Mouse (Mus musculus): ENCODE results near the gene Gp1bb. TPM values are rescaled to one million over a fixed set of nuclear protein-coding genes. Genes with fewer than 3 reads are reported as not detected.

The Gp1bb gene
- polyA plus RNA-seq, 1 experiment from 2014 or later: 5.7 TPM

DNA sequence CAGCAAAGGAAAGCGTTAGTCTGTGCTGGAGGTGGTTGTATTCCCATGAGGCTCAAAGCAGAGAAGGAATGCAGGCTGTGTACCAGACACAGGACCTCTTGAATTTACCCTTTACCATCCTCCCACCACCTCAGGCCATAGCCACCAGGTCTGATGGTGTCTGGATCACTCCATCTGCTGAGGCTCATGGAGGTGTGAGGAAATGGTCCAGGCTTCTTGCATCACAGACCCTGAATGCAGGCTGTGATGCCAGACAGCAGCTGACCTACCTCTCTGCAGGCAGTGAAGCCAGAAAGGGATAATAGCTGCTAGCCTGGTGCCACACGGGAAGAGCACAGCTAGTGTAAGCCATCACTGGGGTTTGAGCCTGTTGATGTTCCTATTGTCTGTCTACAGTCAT lies 16.2 kb upstream of the Gp1bb start:
- no peak overlapping the region for H3K9ac ChIP-seq
- 53% methylated on average over 2 of the region's 2 CpGs for WGBS
- H3K36me3 ChIP-seq (replicated peaks): no peaks in the 10 kb centered on the region
- no peaks in the 10 kb centered on the region for H3K9me3 ChIP-seq
- no peak overlapping the region for H3K4me2 ChIP-seq
- no peaks in the 10 kb centered on the region for H3K27me3 ChIP-seq
- H3K4me1 ChIP-seq: no peaks in the 10 kb centered on the region
- ATAC-seq (ENCODE audit: low FRiP score): no peak
- no peak overlapping the region for H3K27ac ChIP-seq
- no peak overlapping the region for H3K4me3 ChIP-seq (replicated peaks)

DNA sequence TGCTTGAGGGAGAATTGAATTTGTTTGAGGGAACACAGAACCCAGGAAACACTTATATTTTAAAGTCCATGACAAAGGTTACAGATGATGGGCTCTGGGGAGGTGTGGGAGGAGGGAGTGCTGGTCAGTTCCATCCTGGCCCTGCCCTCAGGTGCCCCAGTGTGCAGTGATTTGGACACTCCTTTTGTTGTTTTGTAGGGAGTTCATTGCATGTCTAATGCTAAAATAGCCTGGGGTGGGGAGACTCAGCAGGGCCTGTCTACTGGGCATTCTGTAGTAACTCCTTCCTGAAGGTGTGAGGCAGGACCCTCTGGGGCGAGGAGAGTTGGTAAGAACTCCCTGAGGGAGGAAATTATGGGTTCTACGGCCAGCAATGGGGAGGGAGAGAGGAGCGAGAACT lies 14.6 kb upstream of the Gp1bb start:
- Histone ChIP-seq H3K9ac (no peak overlapping the region), H3K9me3 (no peaks in the 10 kb centered on the region), H3K4me3 (replicated peaks) (no peak overlapping the region), H3K4me1 (no peaks in the 10 kb centered on the region), H3K27me3 (0 out of 2 replicates have a peak, but pooled peaks cover 3% of the 10 kb centered on the region), H3K4me2 (no peak overlapping the region), H3K36me3 (replicated peaks) (no peaks in the 10 kb centered on the region), H3K27ac (no peak overlapping the region)
- no peak for ATAC-seq (ENCODE audit: low FRiP score)
- WGBS: 71% methylated on average over 3 of the region's 3 CpGs

DNA sequence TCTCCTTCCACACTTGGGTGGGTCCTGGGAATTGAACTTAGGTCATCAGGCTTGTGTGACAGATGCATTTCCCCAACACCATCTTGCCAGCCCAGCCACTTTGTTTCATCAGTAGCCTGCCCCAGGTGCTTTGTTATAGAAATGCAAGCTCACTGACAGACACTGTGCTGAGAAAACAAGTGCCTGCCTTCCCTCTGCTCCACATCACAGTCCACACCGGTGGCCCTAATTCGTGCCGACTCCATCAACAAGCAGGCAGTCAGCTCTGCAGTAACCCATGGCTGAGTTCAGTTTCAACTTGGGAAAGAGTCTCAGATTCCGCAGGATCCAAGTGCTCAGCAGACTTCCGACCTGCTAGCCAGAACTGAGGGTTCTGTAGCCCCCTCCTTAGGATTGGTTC lies 14.2 kb upstream of the Gp1bb start:
- Histone ChIP-seq H3K4me3 (replicated peaks) (no peak overlapping the region), H3K27me3 (0 out of 2 replicates have a peak, but pooled peaks cover 3% of the 10 kb centered on the region), H3K27ac (no peak overlapping the region), H3K36me3 (replicated peaks) (no peaks in the 10 kb centered on the region), H3K9ac (no peak overlapping the region), H3K4me2 (no peak overlapping the region), H3K9me3 (no peaks in the 10 kb centered on the region), H3K4me1 (no peaks in the 10 kb centered on the region)
- no peak for ATAC-seq (ENCODE audit: low FRiP score)
- WGBS: 79% methylated on average over 5 of the region's 5 CpGs

DNA sequence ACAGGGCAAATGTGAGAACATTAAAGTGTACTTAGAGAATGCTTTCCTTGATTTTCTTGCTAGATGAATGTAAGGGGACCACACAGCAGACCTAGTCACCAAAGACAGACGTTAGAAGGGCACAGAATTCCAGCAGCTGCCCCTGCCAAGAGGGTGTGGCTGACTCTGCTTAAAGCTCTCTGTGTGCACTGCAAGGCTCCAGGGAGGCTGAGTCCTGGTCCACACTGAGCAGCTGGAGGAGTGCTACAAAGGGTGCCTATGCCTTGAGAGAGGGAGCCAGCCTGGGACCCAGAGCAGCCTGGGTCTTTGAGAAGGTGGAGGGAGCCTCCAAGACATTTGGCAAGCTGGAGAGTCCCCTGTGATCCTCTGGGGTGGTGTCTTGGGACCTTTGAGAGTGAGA lies 11.1 kb upstream of the Gp1bb start:
- Histone ChIP-seq H3K4me2 (no peak overlapping the region), H3K9ac (no peak overlapping the region), H3K4me3 (replicated peaks) (no peak overlapping the region), H3K27me3 (0 out of 2 replicates have a peak, but pooled peaks cover 3% of the 10 kb centered on the region), H3K36me3 (replicated peaks) (no peaks in the 10 kb centered on the region), H3K9me3 (no peaks in the 10 kb centered on the region), H3K4me1 (peaks cover 13% of the 10 kb centered on the region), H3K27ac (no peak overlapping the region)
- 25% methylated on average over 1 of the region's 1 CpGs for WGBS
- no peak for ATAC-seq (ENCODE audit: low FRiP score)

DNA sequence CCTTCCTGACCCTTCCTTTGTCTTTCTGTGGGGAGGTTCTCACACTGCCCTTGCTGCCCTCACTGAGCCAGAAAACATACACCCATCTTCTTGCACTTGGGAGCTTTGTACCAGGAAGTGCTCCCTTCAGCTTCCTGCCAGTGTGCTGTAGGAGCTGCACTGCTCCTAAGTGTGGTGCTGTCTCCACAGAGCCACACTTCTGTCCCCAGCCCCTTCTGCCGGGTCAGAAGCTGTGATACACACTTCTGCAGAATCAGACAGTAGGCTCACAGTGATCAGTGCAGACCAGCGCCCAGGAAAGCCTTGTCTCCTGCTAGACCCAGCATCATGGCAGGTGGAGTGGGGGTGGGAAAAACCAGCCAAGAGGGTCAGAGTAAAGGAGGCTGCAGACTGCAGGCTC lies 10.6 kb upstream of the Gp1bb start:
- peaks cover 18% of the 10 kb centered on the region for H3K4me1 ChIP-seq
- no peak for ATAC-seq (ENCODE audit: low FRiP score)
- H3K27ac ChIP-seq: no peak overlapping the region
- no peaks in the 10 kb centered on the region for H3K9me3 ChIP-seq
- 68% methylated on average over 2 of the region's 2 CpGs for WGBS
- no peak overlapping the region for H3K4me2 ChIP-seq
- no peaks in the 10 kb centered on the region for H3K36me3 ChIP-seq (replicated peaks)
- H3K27me3 ChIP-seq: peaks cover 7% of the 10 kb centered on the region
- H3K4me3 ChIP-seq (replicated peaks): no peak overlapping the region
- H3K9ac ChIP-seq: no peak overlapping the region

DNA sequence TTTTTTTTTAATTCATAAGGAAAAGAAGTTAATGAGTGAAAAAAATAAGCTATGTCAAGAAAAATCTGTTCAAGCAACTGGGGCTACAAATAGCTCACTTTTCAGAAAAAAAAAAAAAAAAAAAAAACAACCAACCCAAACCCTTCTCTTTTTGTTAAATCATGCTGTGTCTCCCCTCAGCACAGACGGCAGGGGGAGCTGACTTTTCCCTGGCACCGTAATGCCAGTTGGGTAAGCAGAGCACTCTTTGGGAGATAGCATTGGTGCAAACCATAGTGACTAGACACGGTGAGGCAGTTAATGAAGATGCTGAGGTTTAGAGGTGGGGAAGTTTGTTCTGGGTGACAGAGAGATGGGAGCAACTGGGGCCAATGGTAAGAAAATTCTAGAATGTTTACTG lies 9.9 kb upstream of the Gp1bb start:
- Histone ChIP-seq H3K4me2 (no peak overlapping the region), H3K9me3 (no peaks in the 10 kb centered on the region), H3K4me3 (replicated peaks) (no peak overlapping the region), H3K27me3 (peaks cover 15% of the 10 kb centered on the region), H3K27ac (no peak overlapping the region), H3K9ac (no peak overlapping the region), H3K36me3 (replicated peaks) (no peaks in the 10 kb centered on the region), H3K4me1 (peaks cover 25% of the 10 kb centered on the region)
- ATAC-seq (ENCODE audit: low FRiP score): no peak
- WGBS: 52% methylated on average over 3 of the region's 3 CpGs

DNA sequence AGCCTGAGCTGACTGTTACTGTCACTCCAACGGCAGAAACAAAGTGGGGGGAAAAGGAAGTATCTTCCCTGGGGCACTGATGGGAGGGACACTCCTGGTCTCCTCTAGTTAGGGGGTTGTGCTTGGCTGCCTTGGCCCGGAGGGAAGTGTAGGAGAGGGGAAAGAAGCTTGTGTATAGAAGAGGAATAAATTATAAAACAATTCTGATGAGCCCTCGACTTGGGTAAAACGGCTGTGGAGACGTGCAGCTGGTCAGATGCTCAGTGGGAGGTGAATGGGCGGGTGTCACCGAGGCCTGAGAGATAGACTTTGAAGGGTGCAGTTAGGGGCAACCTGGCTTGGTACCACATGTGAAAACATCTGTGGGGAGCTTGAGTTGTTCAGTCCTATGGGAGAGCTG lies 8.9 kb upstream of the Gp1bb start:
- Histone ChIP-seq H3K4me2 (no peak overlapping the region), H3K9me3 (no peaks in the 10 kb centered on the region), H3K36me3 (replicated peaks) (no peaks in the 10 kb centered on the region), H3K4me3 (replicated peaks) (no peak overlapping the region), H3K4me1 (peaks cover 35% of the 10 kb centered on the region), H3K27me3 (peaks cover 24% of the 10 kb centered on the region), H3K9ac (no peak overlapping the region), H3K27ac (no peak overlapping the region)
- 65% methylated on average over 7 of the region's 7 CpGs for WGBS
- no peak for ATAC-seq (ENCODE audit: low FRiP score)

DNA sequence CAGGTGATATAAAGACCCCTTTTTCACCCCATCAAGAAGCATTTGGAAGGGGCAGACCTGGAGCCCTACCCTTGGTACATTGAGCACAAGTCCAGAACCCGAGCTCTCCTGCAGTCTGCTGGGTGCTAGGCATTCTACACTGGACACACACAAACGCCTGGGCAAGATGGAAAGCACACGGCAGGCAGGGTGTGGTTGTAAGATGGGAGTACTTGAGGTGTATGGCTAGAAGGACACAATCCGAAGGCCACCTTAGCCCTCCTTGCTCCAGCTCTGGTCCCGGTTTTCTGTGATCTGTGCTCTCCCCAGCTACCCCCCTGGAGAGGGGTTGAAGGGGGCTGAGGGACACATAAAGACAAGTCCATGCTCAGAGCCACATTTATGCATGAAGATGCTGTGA lies 8.1 kb upstream of the Gp1bb start:
- Histone ChIP-seq H3K4me1 (peaks cover 43% of the 10 kb centered on the region), H3K27me3 (peaks cover 32% of the 10 kb centered on the region)
- ATAC-seq (ENCODE audit: low FRiP score): peak; percentile 0; the same call in 1 of the 2 replicates

DNA sequence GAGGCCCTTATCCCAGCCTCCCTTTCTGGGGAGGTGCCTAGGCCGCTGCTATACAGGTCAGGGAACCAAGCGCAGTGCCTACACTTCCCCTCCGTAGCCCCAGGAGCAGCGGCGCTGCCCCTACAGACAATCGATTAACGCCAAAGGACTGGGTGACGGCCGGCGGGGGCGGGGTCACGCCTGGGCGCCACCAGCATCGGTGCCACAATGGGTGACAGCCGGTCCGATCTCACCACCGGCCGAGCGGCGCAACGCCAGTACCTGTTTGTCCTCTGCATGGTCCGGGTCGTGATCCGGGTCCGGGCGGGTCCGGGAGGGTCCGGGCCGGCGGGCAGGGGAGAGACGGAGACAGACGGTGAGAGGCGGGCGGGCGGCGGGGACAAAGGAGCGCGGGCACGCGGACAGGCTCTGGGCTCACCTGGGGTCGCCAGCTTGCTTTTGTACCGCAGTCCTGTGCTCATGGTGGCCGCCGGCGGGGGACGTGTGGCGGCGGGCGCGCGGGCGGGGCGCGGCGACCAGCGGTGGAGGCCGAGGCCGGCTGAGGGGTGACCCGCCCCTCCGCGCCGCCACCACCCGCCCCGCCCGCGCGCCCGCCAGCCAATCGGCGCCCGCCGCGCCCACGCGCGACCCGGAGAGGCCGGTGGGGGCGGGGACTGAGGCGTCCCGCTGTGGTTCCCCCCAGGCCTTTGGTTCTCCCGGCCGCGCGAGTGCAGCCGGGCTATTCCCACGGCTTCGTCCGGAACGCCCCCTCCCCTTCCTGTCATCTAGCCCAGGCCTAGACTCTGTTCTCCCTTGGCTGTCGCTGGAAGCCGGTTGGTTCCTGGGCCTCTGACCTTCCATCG lies 7.4 kb upstream of the Gp1bb start, which contains the start of gene Sept5:
TSS of gene Sept5 (minus strand) at position 565 of the 842 bp plus-strand sequence.
- Histone ChIP-seq H3K27me3 (peaks cover 39% of the 10 kb centered on the region), H3K9me3 (no peaks in the 10 kb centered on the region), H3K4me1 (peaks cover 44% of the 10 kb centered on the region), H3K4me2 (peak within 1 kb of the TSS; percentile 86), H3K9ac (peak within 1 kb of the TSS; percentile 83), H3K4me3 (replicated peaks) (peak within 1 kb of the TSS; percentile 86), H3K27ac (peak within 1 kb of the TSS; percentile 73), H3K36me3 (replicated peaks) (peaks cover 9% of the 10 kb centered on the region)
- under 1% methylated on average over 68 of the region's 93 CpGs for WGBS
- peak; percentile 63 for ATAC-seq (ENCODE audit: low FRiP score)

More for the DNA sequence above, 8.1 kb upstream of the Gp1bb start:
- Histone ChIP-seq H3K4me3 (replicated peaks) (peak overlapping the region; percentile 86), H3K36me3 (replicated peaks) (peaks cover 2% of the 10 kb centered on the region; the same call in 1 of the 2 replicates), H3K9me3 (no peaks in the 10 kb centered on the region), H3K4me2 (peak overlapping the region; percentile 86), H3K27ac (peak overlapping the region; percentile 73; the same call in 1 of the 2 replicates), H3K9ac (peak overlapping the region; percentile 83)
- WGBS: 58% methylated on average over 5 of the region's 5 CpGs

DNA sequence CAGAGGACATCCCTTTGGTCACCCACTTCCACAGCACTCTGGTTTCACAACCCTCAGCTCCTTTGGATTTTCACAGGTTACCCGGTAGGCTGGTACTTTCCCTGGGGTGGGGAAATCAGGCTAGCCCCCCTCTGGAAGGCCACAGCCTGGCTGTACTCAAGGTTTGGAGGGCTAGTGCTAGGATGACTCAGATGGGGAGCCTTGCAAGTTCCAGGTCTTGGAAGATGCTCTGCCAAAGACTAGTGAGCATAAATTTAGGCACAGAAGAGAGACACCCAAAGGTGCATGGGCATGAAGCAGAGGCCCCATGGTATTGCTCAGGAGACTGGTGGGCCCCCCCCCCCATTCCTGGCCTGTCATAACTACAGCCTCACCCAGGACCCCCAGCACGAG lies 6.7 kb upstream of the Gp1bb start:
- H3K4me1 ChIP-seq: peaks cover 44% of the 10 kb centered on the region
- H3K9me3 ChIP-seq: no peaks in the 10 kb centered on the region
- H3K9ac ChIP-seq: peak overlapping the region; percentile 83
- H3K27ac ChIP-seq: 0 out of 2 replicates have a peak overlapping the region, but pooled peaks have one; percentile 73
- peaks cover 46% of the 10 kb centered on the region for H3K27me3 ChIP-seq
- peak overlapping the region; percentile 86 for H3K4me2 ChIP-seq
- 35% methylated on average over 2 of the region's 2 CpGs for WGBS
- ATAC-seq (ENCODE audit: low FRiP score): no peak; the same call in 1 of the 2 replicates
- peaks cover 16% of the 10 kb centered on the region for H3K36me3 ChIP-seq (replicated peaks)
- H3K4me3 ChIP-seq (replicated peaks): peak overlapping the region; percentile 86

DNA sequence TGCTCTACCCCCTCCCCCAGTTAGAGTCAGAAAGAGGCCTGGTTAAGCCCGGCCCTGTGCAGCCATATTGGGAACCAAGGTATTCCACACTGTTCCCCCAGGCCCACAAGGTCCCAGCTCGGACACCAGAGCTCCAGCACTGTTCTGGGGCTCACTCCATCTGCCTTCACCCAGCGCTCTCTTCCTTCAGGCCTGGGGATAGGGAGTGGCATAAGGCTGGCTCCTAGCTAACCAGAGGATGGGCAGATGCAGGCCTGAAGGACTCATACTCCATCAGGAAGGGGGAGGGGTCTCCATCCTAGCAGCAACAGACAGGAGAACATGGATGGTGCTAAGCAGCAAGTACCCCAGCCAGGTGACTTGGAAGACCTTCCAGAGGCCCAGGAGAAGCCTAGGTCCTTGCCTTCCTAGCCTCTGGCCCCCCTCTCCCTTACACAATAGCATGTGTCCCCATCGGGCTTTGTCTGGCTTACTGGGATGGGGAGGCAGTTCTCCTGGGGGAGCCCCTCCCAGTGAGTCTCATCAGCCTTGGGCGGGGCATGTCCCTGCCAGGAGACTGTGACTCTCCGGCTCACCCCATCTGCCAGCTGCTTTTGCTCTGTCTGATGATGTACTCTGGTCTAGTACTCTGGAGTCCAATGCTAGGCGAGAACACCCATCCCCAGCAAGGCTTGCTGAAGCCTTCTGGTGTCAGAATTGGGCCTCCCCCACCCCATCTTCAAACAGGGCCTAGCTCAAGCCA lies 6.2 kb upstream of the Gp1bb start:
- 0 out of 2 replicates have a peak overlapping the region, but pooled peaks have one; percentile 25 for H3K27ac ChIP-seq
- peaks cover 44% of the 10 kb centered on the region for H3K4me1 ChIP-seq
- H3K27me3 ChIP-seq: peaks cover 51% of the 10 kb centered on the region
- H3K9me3 ChIP-seq: no peaks in the 10 kb centered on the region
- no peak for ATAC-seq (ENCODE audit: low FRiP score)
- H3K36me3 ChIP-seq (replicated peaks): peaks cover 22% of the 10 kb centered on the region
- H3K4me3 ChIP-seq (replicated peaks): peak overlapping the region; percentile 86
- peak overlapping the region; percentile 86 for H3K4me2 ChIP-seq
- 63% methylated on average over 7 of the region's 7 CpGs for WGBS
- H3K9ac ChIP-seq: peak overlapping the region; percentile 83

DNA sequence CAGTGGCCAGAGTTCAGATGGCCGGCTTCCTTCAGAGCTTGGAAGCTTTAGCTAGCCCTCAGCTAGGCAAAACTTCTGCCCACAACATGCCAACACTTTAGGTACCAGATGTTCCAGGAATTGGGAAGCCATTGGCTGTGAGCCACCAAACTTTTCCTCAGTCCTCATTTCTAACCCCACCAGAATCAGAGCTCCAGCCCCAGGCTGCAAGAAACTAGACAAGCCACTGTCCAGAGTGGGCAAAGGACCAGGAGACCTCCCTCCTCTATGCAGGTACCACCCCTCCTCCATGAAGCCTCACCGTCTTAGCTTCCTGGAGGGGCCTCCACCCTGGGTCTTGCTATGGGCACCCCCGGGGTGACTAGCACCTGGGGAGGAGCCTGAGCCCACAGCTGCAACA lies 5.0 kb upstream of the Gp1bb start:
- Histone ChIP-seq H3K9me3 (no peaks in the 10 kb centered on the region), H3K27ac (no peak overlapping the region), H3K27me3 (peaks cover 61% of the 10 kb centered on the region), H3K4me1 (peaks cover 44% of the 10 kb centered on the region), H3K4me3 (replicated peaks) (peak overlapping the region; percentile 54; the same call in 1 of the 2 replicates), H3K9ac (0 out of 2 replicates have a peak overlapping the region, but pooled peaks have one; percentile 83), H3K4me2 (peak overlapping the region; percentile 86), H3K36me3 (replicated peaks) (peaks cover 34% of the 10 kb centered on the region)
- 48% methylated on average over 3 of the region's 3 CpGs for WGBS
- no peak for ATAC-seq (ENCODE audit: low FRiP score)

Data from forebrain, embryonic 12.5 days (tissue).